Mouse (Mus musculus) liver, embryonic 14.5 days (tissue): ENCODE results near the gene Bace1.

Source experiments
- CTCF ChIP-seq: IDR thresholded peaks from 2 replicates; pipeline ENCODE4 v1.5.1; 2016; ENCODE audit warnings: antibody characterized with exemption, low read depth, control low read depth
- EP300 ChIP-seq: IDR thresholded peaks from 2 replicates; pipeline ENCODE4 v1.6.1; 2016; ENCODE audit warnings: antibody characterized with exemption, low read depth

GRCm38 (mm10) chr9:45827663-45828290 lies 10.6 kb upstream of the Bace1 start:
- TF ChIP-seq CTCF (no peak), EP300 (no peak)
